Mouse (Mus musculus) fibroblast of lung, adult 2 months (primary cell): ENCODE results near the gene Sspo.

ENCODE experiments used
- DNase-seq: peaks from one replicate; pipeline ENCODE4 v3.0.0-alpha.2; 2011; ENCODE audit warnings: low read depth

Gene Sspo

DNA sequence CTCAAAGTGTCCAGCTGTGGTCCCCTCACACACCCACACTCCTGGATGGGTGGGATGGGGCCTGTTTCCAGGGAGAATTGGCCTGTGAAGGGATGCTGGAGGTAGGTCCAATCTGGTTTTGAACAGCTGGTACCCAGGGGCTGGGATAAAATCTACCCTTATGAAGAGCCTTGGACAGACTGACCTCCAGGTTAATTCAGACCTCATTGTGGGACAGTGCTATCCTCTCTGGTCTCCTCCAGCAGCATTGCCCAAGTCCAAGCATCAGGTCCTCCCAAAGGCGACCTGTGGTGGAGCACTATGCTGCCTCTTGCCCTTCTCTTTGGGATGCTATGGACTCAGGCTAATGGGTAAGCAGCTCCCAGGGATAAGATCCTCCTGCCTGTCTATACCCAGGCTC is at the start of gene Sspo:
Gene Sspo (plus strand): TSS at position 301 of the 400 bp plus-strand sequence.
- no peak for DNase-seq

DNA sequence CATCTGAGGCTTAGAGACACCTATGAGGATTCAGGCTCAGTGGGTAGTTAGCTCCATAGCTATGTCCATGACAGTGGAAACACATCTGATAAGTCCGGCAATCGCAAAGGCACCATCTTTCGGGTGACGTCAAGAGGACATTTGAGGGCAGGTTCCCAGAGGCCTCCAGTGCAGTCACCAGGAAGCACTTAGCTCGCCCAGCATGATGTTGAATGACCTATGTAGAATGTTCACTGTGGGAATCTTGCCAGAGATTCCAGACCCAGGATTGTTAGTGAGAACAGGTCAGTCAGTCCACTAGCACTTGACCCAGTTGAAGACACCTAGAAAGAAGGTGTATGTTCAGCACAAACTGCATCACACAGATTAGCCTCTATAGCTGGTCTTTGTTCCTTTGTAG is 48.1 kb upstream of the Sspo start:
- no peak for DNase-seq

DNA sequence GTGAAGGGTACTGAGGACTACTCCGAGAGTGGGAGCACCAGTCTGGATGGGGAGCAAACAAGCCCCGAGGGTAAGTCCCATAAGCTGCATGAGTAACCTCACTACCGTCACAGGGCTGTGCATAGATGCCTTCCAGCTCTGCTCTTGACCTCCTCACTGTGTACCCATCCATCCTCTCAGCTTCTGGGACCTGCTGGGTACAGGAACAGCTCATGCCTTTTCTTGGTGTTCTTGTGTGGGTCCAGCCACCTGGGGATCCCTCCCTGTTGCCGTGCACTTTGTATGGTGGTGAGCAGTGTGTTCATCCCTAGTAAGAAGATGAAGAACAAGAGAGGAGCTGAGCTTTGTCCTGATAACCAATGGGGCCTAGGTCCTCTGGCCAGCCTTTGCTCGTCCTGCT is 44.0 kb upstream of the Sspo start:
- DNase-seq, result no peak

DNA sequence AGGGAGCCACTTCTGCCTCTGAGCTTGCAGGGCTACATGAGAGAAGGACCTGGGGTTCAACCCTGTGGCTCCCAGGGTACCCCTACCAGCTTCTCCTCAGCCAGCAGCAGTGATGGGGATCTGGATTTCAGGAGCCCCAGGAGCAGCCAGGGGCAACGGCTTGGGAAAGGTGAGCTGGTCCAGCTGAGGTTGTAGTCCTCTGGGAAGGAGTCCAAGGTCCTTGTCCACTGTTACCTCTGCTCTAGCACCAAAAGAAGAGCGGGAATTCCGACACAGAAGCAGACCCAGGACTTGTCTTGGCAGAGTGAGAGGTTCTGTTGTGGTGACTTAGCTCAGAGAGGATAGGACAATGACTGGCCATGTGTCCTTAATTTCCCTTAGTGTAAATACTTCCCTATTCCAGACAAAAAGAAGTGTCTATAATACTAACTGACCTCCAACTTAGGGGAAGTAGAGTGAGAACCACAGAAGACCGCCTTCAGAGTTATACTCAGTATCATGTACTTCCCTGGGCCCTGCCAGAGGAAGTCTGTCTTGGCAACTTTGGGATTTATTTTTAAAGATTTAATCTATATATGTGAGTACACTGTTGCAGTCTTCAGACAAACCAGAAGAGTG is 38.2 kb upstream of the Sspo start:
- no peak for DNase-seq

DNA sequence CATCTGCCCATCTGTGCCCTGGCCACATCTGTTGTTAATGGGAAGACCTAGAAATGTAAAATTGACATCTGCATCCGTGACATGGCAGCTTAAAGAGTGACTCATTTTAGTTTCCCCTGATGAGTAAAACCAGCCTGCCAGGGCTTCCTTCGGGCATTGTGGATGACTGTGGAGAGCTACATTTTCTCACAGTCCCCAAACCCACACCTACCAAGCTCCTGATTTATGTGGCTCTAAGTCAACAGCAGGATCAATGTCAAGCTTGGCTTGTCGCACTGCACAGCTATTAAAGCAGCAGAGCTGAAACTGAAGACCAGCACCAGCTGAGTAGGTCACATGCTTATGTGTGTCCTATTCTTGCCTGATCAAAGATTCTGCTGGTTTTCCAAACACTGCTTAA is 37.5 kb upstream of the Sspo start:
- no peak for DNase-seq

DNA sequence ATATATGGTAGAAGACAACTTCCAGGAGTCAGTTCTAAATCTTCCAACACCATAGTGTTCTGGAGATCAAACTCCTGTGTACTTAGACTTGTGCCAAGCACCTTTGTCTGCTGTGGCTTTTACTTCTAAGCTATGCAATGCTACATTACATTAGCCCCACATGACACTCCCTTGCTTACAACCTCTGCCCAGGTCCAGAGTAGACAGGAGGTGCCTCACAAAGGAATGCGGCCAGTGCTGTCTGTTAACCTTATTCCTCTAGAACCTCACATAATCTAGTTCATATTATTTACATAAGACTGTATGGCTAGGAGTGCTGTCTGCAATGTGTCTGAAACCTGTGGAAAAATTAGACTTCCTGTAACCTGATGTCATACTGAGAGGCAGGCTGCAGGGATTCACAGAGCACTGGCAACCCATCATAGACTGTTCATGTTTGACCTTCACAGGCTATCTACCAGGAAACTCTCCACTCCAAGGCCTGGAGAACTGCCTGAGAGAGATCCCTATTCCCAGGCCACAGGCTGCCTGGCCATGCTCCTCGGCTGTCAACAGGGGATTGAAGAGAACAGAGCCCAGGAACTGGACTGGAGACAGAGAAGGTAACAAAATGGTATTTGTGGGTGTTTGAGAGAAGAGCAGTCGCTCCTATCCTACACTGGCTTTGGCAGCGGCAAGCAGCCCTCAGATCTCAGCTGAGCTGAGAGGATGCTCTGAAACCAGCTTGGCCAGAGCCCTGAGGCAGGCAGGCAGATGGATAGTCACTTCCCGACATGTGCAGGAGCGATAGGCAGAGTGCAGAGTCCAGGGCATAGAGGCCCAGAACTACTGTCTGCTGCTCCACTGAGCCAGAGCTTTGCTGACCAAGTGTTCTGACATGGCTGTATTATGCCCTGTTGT is 36.6 kb upstream of the Sspo start:
- no peak for DNase-seq

DNA sequence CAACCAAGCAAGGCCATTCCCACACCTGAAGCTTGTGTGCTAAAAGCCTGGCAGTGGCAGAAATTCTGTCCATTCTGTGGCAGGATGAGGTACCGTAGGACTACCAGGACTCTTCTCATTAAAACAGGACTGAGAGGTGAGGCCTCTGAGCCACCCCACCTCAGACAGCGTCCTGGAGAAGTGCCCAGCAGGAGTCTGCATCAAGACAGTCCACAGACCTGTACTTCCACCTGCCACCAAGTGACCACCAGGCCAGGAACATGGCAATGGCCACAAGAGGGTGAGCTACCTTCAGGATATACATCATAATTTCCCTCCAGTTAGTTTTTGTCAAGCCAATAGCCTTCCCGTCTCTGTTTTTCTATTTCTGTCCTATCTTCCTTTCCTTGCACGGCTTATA is 35.9 kb upstream of the Sspo start:
- no peak for DNase-seq

DNA sequence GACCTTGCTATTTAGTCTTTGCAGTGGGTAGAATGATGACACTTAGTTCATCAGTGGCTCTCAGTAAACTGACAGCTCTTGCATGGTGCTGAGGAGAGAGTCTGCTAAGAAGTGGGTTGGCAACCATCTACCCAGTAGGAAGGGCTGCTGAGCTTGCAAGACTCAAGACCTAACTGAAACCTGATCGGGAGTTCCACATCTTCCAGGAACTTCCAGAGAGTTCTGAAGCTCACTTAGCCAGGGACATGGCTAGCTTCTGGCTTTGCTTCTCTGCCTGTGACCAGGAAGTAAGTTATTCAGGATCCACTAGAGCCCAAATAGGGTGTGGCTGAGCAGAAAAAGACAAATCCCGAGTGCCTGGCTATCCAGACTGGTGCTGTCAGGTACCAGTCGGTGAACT is 35.4 kb upstream of the Sspo start:
- no peak for DNase-seq

DNA sequence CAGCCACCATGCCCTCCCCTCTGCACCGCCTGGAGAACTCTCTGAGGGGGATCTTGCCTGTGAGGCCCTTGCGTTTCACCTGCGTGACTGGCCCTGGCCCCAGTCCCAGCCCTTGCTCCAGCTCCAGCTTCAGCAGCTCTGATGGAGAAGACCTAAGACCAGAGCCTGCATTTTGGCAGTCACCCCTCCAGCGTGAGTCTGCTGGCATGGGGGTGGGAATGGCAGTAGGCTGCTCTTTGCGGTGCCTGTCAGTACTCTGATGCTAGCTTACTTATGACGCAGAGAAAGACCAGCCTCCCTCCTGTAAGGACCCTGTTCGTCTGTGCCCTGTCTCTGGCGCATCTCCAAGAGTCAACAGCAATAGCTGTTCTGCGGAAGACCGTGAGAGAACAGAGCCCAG is 34.9 kb upstream of the Sspo start:
- DNase-seq, result no peak

DNA sequence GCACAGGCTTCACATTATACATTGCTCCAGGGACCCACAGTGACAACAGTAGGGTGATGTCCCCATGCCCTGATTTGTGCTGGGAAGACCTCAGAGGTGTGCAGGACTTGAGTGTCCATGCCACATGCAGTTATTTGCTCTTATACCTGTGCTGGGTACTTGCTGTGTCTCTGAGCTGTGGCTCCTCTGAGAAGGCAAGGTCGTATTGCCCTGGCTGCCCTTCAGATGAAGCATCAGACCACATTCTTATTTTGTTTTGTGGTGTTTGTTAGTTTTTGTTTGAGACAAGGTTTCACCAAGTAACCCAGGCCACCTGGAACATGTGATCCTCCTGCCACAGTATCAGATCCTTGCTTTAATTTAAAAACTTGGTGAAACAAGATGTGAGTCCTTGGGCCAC is 33.1 kb upstream of the Sspo start:
- DNase-seq, result no peak

DNA sequence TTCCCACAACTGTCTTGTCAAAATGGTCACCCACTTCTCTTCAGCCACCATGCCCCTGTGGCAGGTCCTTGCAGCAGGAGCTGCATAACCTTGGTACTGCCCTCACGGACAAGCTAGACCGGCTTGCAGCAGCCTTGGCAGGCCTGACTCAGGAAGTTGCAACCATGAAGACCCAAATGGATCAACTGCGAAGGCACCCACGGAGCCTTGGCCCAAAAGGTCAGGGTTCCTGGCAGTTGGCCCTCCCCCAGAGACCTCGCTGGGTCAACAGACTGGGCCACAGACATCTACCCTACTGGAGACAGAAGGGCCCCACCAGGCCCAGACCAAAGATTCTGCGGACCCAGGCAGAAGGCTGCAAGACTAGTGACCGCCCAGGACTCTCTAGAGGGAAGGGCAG is 32.4 kb upstream of the Sspo start:
- DNase-seq, result no peak

DNA sequence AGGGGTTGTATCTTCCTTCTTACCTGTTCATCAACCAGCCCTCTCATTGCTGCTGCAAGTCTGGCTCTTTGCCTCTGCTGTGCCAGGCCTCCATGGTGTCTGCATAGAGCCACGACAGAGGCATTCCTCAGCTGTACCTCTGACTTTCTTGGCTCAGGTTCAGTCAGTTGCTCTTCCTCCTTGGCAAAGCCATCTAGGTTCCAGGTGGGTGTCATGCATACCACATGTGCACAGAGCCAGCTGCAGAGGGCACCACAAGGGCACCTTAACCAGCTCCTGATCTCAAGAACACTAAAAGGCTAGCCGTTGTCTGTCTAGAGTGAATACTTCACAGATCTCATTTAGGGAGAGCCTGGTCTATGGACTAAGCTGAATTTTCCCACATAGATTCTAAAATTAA is 31.5 kb upstream of the Sspo start:
- no peak for DNase-seq

DNA sequence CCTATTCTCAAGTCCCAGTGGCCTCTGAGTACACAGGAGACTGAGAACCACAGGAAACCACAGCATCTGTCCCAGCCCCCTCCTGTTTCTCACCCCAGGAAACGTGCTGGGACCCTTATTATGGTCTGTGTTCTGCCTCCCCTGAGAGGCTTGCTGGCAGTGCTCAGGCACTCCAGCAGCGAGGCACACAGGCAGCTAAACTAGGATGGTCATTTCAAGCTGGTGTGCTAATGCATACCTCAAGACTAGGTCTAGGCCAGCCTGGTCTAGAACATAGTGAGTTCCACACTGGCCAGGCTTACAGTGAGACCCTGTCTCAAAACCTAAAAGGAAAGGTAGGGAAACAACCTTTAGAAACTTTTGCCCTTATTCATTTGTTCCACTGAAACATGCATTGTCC is 27.4 kb upstream of the Sspo start:
- DNase-seq, result no peak

DNA sequence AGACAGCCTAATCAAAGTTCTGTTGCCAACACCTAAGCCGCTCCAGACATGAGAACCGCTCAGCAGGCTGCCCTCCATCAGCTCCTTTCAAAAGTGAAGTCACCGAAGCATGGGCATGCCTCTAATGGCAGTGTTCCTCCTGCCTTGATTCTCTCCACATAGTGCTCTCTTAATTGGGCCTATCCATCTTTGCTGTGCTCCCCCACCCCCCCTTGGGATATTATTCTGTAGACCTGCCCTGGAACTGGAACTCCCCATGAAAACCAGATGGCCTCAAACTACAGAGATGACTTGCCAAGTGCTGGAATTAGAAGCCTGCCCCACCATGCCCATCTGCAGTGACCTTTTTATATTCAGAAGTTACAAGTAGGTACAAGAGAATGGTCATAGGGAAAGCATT is 24.7 kb upstream of the Sspo start:
- DNase-seq, result no peak

DNA sequence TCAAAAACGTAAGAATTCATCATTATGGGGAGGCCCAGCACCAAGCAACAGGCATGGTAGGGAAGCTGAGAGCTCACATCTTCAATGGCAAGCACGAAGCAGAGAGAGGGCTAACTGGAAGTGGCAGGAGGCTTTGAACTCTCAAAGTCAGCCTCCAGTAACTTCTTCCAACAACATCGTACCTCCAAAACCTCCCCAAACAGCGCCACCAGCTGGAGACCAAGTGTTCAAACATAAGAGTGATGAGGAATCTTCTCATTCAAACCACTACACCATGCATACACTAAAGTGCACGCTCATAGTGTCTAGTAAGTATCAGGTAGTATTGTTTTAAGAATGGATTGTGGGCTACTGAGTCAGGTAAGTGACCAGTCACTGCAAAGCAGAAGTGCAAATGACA is 24.0 kb upstream of the Sspo start:
- DNase-seq, result no peak

DNA sequence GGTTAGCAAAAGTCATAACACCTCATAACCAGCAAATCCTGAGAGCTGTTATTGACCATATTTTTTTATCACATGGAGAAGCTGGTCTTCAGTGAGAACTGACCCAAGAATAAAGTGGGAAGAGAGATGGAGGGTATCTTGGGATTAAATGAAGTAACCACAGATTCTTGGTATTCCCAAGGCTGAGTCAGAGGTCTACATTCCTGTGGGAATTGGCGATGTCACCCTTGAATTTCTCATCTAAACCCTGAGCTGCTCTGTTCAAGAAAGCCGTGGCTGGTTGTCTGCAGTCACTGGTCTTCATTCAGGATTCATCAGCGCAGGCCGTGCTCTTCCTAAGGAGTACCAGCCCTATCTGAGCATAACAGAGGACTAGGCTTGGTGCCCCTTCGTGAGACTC is 21.1 kb upstream of the Sspo start:
- no peak for DNase-seq

DNA sequence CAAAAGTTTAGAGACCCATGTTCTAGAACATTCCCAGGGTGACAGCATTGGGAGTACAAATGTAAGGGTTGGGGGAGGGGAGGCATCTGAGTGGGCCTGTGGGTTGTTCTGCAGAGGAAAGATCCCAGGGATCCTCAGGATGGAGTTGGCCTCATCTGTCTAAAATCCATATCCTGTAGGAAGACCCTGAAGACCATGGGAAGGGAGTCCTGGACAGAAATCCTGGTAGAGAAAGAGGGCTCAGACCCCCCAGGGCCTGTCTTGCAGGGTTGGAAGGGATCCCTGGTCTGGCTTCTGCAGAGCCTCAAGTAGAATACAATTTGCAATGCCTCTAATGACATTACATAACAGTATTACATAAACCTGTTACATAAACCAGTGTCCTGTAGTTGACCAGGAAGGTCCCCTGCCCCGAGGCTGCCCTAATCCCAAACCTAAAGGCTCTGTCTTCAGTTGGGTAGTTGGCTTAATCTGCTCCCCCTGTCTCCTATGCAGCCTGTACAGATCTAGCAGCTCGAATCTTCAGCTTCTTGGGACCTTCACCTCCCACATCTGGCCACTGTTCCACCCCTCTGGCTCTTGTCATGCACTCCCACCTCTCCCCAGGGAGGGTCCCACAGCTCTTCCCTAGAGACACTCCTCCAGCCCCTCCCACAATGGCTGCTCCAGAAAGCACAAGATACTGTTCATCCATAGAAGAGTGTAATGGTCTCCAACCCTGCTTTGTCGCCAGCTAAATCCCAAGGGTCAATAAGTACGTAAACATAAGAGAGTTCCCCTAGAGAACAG is 19.1 kb upstream of the Sspo start:
- no peak for DNase-seq

DNA sequence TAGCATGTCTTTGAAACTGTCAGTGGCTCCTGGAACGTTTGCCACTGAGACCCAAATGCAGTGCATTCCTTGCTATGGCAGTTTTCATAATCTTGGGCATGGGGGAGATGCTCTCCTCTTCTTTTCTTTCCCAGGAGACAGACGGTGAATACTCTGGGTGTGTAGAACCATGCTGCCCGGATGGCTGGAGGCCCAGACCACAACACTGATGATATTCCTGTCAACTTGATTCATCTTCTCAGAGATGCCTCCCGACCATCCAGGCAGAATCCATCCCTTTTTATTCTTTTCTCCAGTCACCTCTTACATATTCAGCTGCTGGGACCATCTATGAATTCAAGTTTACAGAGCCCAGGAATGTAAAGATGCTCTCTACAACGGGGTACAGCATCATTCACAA is 17.3 kb upstream of the Sspo start:
- DNase-seq, result no peak

DNA sequence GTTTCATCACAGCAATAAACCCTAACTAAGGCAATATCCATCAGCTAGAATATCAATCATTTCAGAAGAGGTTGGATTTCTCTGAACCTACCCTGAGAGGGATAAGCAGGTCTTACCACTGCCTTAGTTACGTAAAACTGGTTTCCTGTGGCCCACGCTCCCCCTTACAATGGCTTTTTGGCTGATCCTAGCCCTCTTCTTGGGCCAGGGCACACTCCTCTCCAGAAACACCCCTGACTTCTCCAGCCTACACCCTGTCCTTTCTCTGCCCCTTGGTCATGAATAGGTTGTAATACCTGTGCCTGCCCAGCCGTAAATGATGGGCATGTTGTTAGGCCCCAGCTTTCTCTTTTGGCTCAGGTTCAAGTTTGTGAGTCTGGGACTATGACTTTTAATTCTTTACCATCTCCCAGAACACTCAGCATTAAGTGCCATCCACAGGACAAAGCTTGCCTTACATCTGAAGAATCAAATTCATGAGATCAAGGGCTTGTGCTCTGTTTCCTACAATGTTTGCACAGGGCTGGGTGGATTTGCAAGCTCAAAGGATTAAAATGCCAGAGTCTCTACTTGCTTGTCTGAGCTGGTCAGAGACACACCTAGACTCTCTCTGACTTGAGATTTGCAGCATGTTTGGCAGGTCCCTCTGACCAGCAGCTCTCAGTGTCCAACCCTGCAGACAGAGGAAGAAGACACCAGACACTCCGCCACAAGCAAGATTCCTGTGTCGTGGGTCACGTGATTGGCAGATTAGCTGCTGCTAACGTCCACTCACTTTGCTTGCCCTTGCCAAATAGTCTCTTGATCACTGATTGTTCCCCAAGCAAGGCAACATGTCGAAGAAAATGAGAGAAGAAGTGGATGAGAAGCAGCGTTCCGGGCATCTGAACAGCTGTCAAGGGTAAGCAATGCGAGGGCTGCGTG is 14.9 kb upstream of the Sspo start:
- DNase-seq, result no peak

DNA sequence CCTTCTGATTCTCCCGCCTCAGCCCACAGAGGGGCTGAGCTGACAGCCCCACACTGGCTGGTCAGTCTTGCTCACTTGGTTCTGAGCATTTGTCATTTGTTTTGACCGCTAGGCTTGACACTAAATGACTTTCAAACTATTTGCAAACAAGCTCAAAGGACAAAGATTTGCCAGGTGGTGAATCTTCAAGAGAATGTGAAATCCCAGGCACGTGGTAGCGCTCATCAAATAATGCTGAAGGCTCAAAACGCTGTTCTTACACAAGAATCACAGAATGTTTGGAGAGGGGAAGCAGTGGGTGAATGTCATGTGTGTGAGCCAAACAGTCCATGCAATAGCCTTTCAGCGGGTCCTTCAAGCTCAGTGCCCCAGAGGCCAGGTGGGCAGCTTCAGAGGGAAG is 13.4 kb upstream of the Sspo start:
- no peak for DNase-seq

DNA sequence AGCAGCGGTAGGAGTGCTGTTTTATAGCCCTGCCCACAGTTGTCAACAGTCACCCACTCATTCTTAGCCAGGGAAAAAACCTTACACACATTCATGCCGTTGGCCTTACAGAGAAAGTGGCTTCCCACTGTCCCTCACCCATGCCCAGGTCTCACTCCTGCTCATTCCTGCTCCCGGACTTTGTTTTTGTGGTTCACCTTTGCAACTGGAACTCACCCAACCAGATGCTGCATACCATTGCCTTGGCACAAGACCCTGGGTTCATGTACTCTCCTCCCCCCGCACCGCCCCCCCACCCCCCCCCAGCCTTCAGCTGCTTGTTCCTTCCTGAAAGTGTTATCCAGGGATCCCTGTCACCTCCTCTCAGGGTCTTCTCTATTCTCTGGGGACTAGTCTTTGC is 12.9 kb upstream of the Sspo start:
- DNase-seq, result no peak
